Mouse (Mus musculus): ENCODE results near the gene Dgkb. TPM values are rescaled to one million over a fixed set of nuclear protein-coding genes. Genes with fewer than 3 reads are reported as not detected.

The Dgkb gene
- 3.8 and 6.0 TPM in 2 replicates for total RNA-seq (2021)
- long read RNA-seq, result 0 reads

DNA sequence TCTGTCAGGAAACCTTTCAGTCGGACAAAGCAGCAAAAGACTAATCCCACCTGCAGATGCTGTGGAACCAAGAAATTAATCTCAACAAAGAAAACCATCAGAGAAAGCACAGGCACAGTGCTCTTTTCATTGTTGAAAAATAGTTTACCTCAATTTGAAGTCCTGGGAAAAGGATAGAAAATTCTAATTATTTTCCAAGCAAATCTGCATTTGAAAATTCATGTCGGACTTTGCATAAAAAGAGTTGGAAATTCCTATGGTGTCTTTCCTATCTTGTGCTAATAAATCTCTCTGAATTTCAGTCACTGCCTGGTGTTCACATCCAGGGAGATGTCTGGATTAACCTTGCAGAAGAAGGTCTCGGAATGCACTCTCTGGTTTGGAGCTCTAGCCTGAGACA, at the start of gene Dgkb:
Dgkb (plus strand) TSS at position 301 of the 400 bp plus-strand sequence.
- no peak for DNase-seq

DNA sequence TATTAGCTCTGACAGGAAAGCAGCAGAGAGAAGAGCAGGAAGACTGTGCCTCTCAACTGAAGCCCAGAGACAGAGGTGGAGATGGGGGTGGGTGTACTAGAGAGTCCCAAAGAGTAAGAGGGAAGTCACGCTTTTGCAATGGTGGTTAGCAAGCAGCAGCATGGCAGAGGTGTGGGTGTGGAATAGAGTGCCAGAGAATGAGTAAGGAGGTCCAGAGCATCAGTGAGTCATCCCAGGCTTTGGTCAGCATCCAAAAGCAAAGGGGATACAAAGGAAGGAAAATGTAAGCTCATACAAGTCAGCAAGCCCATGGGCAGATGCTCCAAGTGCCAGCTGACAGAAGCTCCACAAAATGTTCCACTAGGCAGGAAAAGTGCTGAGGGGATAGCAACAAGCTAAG, 47.7 kb upstream of the Dgkb start:
- DNase-seq, result peak; percentile 39

DNA sequence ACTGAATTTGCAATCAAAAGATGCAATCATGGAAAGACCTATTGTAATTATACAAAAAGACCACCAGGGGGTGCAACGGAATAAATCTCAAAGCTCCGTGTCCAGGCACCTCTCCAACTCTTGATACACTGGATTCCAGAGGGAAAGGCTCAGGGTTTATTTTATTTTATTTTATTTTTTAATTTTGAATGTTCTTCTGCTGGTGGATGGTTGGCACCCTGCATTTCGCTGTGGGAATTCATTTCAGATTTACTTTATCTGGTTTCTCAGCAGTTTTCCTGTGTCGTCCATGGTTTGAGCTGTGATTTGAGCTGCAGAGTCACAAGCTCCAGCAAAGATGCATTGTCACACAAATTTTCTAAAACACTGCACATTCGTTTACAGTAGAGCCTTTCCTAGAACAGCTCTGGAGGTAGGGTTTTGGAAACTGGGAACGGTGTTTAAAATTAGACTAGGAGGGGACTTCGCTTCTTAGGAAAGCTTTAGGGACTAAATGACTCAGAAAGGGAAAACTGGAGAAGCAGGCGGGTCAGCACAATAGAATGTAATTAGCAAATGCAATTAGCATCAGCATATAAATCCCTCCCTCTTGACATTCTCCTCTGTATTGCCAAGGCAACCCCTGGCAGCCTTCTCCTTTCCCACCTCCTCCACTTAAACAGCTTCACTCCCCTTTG, 43.7 kb upstream of the Dgkb start:
- DNase-seq, result peak; percentile 10

DNA sequence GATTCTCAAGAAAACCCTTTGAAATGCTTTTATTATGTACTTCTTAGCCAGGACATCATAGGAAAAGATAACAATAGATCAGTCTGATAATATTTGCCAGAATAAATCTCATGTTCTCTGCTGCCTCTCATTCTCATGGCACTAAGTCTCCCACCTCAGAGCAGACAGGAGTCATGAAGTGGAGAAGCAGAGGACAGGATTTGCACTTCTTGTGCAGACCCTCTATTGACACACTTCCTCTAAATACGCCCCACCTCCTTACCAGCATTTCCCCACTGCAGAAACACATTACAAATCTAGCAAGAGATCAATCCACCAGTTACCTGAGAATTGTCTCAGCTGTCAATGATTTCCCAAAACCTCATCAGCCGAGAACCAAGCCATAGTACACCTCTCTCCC, 42.9 kb upstream of the Dgkb start:
- DNase-seq, result no peak

DNA sequence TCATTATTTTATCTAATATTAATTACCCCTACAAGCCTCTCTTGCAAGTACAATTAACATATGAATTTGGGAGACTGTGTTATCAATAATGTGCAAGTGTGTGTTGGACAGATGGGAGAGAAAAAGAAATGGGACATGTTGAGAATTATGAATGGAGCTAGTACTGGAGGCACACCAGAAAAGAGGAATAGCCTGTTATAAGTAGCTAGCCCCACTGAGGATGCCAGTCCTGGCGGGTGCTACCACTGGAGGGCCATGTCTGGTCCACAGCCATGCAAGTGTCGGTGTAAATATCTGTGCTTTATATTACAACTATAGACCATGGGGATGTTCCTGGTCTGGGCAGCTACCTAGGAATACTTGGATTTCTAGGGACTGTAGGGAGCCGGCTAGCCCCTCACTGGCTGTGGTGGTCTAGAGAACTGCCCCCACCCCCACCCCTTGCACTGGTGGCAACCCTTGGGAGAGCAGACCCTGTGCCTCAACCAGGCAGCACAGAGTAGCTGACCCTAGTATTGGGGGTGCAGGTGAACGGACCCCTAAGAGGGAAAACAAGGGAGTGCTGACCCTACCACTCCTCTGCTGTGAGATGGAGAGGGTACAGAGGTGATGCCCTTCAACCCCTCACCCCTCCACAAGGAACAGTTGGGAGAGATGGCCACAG, 21.1 kb upstream of the Dgkb start:
- no peak for DNase-seq

DNA sequence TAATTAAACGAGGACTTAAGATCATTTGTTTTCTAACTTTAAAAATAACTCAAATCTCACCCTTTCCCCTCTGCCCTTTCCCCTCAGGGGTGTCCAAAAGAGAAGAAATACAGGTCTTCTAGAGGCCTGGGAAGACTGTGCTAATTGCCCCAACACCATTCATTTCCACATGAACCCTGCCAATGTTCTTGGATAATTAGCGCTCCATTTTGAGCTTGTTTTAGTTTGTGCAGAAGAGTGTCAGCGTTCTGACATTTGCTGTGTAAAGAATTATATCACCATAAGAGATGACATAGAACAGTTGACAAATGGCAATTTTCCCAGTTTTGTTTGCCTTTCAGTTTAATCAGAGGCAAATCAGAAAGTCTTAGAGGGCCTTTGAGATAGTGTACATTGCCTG, 3.4 kb upstream of the Dgkb start:
- no peak for DNase-seq

DNA sequence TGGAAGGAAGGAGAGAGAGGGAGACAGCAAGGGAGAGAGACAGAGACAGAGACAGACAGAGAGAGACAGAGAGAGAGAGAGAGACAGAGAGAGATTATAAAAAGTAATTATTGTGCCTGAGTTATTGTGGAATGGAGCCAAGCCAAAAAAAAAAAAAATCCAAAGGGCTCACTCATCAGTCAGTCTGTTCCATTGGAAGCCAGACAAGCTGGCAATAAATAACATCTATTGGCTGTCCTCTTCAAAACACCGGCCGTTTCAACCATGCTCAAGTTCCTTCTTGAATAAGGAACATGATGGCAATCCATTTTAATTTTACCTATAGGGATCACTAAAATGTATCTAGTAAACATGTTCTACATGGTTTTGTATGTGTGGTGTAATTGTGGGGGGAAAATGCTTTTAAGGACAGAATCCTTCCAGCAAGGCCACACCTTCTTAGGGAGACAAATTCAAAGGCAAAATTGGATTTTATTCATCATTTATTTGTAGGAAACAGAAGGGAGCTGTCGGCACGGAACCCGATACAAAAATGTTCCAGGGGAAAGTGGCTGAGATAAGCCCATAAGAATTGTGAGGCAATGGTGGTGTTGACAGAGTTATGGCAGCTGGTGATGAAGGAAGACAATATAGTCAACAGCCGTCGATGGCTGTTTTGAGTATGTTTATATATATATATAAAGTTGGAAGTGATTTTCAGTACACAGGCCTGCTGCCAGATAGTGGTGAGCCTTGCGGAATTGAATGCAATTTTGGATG, 3.7 kb downstream of the Dgkb start:
- no peak for DNase-seq

DNA sequence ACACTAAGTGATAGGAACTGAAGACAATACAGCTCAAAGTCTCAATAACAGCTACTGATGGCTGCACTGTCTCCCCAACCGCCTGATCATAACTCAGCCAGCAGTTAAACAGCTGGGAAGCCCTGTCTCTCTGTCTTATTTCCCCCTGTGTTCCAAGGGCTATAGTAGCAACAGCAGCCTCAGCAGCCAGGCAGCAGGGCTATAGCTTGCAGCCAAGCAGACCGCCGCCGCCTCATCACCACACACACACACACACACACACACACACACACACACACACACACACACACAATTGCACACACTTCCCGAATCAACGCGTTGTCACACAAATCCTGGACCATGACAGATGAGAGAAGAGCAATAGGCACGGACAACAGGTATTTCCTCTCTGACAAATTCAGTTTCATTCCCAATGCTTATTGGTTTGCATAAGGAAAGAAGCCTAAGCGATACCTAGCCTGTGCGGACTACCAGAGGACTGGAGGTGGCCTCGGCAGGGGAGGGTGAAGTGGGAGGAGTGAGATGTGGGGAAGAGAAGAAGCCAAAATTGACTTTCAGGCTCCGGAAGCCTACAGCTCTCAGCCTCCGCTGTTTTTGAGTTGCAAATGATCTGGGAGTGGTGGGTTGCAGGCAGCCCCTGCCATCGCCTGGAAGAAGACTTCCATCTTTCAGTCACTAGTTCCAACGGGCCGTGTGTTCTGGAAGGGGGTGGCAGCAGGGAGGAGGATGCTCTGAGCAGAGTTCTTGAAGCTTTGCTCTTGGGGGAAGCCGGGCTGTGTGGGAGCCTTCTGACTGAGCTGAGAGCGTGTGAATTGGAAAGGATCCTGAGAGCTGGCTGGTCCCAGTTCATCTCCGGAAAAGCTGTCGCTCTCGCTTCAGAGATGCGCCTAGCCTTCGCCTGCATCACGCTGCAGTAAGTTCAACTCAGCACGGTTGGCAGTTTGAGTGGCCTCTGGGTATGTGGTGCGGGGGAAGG, 62.8 kb downstream of the Dgkb start:
- DNase-seq, result peak; percentile 4

DNA sequence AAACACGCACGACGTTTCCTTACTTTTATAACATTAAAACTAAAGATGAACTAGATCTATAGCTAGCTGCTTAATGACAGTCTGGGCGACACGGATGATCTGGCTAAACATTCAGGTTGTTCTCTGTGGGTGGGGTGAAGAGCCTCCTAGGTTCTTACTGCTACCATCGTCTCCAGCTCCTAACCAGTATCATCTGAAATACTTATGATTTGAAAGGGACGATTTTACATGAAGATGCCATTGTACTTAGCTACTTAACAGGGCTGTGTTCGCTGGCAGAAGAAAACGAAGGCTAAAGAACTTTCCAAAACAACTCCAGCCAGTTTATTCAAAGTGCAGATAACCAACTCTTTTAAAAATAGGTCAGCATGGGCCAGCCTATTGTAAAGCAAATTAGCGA, 63.9 kb downstream of the Dgkb start:
- no peak for DNase-seq

DNA sequence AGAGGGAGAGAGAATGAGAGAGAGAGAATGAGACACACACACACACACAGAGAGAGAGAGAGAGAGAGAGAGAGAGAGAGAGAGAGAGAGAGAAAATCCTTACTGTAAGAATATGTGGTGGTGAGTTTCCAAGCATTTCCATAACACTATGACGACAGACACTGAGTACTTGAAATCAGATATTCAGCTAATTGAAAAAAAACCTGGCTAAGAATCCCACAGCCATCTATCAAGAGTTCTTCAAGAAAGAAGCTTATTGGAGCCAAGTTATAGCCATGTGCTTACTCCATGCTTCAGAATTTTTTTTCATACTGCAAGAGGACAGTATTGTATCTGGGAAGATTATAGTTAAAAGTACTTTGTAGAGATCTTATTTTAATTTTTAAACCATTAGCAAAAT, 65.3 kb downstream of the Dgkb start:
- no peak for DNase-seq

DNA sequence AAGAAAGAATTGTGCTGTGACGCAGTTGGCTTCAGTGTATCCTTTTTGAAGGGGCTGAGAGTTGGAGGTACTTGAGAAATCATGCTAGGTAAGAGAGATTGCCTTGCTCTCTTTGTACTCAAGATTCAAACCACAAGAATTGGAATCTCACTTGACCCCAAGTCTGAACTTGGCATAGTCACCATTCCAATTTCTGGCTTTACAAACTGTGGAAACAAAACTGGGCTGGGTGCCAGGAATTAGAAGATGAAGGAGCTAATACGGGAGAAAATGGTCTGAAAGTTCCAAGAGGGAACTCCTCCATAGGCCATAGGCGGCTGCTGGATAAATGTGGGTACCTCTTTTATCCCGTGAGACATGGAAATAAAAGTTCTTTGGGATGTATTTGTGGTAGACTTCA, 66.3 kb downstream of the Dgkb start:
- no peak for DNase-seq

DNA sequence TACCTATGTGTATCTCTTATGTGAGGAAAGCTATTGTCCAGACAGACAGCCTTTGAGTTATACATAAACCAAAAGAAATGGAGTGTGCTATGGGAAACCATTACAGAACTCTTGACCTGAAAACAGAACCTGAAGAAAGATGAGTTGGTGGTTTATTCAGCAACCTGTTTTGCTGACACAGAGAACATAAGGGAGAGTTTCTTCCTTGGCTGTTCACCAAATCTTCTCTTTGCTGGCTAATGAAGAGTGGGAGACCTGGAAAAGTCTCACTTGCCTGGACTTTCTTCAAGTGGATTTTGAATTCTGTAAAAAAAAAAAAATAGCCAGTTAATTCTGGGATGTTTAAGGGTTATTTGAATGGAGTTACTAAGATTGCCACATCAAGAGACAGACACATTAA, 71.1 kb downstream of the Dgkb start:
- no peak for DNase-seq

DNA sequence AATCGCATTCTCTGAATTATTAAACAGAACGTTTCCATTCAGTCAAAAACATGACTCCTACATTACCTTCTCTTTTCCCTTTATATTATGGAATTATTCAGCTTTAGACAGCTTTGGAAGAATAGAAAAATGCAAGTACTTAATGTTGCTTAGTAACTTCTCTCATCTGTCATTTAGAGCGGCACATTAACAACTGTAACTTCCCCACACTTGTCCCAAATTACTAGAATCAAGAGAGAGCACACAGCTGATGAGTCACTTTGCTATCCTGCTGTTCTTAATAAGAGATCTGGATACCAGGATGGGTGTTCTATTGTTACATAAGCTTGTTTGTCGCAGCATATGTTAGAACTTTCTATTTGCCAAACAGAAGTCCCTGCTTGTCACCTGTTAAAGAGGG, 71.9 kb downstream of the Dgkb start:
- no peak for DNase-seq

DNA sequence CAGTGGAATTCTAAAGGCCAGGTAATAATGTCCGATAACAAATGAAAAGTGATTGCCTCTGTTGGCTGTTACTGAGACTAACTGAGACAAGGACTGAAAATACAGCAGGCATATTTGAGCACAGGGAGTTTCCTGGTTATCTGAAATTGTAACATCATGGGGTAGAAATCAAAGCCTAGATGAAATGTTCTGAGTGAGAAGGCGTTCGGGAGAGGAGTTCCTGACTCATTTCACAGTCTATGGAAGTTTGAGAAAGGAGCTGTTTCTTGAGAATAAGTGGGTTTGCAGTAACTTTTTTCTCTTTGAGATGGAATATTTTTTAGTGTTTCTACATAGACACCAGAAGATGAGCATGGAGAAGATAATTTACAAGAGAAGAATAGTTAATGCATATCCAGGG, 73.8 kb downstream of the Dgkb start:
- DNase-seq, result no peak

DNA sequence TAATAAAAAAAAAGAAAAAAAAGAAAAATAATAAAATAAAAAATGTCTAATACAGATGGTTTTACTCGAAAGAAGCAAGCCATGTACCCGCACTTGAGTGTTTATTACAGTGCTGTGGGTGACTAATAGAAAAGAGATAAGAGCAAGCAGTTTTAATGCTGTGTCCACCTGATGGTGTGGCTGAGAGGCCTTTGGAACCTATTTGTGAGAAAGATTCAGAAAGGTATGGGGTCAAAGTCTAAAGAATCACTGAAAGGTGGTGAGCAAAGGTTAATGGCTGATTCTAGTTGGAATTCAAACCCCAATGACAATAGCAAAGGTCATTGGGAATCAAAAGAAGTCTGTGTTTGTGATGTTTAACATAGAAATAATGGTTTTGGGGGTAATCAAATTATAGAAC, 124.6 kb downstream of the Dgkb start:
- no peak for DNase-seq

DNA sequence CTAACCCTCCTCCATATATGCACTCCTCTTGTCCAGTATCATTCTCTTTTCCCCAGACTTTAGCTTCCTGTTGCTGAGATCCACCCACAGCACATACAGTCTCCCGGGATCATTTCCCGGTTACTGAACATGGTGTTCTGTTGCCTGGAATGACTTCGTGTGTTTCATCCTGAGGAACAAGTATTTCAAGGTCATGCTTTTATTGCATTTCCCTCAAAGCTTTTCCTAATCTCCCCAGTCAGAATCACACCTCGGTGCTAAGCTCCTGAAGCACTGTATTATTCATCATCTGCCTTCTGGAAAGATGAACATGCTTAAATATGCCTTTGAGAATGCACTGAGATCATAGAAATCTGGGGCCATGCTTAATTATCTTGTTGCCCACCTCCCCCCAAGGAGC, 138.7 kb downstream of the Dgkb start:
- DNase-seq, result no peak

DNA sequence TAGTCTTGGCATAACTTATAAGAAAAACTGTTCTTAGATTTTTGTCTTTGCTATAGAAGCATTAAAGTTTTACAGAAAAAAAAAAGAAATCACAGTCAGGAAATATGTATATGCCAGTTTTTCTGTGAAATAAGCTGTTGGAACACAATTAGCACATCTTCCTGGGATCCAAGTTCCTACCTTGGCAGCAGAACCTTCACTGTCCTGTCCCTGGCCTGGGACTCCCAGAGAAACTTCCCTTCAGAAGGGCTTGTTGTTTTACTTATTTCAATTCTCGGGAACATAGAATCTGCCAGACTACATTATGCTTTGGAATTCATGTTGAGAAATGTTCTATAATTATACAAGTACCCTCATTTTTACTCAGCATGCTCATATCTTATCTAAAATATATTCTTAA, 154.0 kb downstream of the Dgkb start:
- DNase-seq, result no peak

DNA sequence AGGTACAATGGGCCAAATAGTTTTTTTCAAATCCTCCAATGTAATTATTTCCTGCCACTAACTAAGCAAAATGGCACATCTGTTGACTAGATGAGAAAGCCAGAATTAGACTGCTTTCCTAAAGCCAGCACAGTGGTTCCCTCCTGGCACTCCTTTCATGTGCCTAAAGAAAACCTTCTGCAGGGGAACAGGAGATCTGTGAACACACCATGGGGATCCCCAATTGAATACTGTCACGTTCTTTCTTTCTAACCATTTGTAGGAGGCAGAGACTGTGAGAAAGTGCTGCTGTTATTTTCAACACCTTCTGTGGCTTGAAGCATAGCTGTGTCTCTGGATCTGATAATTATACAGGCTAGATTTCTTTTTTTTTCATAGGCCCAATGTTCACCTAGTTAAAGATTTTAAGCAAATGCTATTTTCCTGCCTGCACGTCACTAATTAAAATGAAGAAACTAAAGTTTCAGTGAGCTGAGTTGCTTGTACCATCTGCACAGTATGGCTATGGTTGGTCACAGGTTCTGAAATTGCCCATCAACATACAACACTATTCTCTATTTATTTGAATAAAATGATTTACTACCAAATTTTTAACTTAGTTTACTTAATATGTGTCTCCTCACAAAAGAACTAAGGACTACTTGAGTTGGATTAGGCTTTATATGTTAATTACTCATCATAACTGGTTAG, 161.1 kb downstream of the Dgkb start:
- no peak for DNase-seq

DNA sequence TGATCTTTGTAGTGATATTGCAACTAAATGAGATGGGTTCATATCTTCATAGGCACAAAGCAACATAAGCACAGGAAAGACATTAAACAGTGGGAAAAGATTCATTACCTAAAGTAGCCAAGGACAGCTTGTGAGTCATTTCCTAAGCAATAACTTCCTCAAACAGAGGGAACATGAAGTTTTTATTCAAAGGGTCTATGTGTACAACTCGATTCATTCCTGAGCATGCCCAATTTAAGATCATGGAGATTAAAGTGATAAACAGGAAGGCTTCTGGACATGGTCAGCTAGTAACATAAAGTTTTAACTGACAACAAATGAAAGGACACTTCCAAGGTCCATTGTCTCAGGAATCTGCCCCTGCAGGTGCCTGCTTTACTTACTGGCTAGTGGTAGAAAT, 167.8 kb downstream of the Dgkb start:
- no peak for DNase-seq

DNA sequence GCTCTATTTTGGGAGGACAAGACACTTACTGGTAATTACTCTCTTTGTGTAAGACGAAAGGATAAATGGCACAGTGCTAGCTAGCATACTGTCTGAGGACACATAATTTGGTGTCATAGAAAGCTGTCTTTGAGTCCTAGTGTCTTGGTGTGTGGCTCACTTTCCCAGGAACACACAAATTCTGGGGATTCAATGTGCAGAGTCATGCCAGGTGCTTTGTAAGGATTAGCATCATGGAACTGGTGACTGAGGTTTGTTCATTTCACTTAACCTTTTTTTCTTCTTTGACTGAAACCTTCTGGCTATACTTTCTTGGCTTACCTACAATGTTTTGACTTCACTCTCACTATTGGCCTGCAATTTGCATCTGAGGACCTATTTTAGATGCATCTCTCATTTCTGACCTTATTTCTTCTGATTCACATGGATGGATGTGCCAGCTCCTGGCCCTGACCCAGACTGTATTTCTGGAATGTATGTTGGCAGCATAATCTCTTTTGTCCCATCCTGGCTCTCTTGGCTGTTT, 170.6 kb downstream of the Dgkb start:
- peak; percentile 5 for DNase-seq

DNA sequence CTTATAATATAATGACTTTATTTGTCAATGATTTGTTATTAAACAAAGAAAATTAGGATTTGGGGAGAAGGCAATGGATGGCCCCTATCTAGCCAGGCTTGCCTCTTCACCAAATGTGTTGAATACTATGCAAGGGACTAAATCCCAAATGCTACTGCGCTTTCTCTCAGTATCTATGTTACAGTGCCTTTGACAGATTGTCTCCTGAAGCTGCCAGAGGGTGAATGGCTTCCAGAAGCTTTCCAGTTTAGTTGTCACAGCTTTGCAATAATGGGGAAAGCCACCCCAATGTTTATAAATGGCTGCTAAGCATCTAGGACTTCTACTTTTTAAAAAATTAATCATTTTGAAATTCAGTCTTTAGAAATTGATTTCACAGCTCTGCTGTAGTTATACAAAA, 175.7 kb downstream of the Dgkb start:
- no peak for DNase-seq

All from adrenal gland, postnatal 25 days (tissue).